Mouse (Mus musculus): ENCODE results near the gene Kidins220. TPM values are rescaled to one million over a fixed set of nuclear protein-coding genes. Genes with fewer than 3 reads are reported as not detected.

The Kidins220 gene
- polyA plus RNA-seq, 1 experiment from 2014 or later = 69.2 TPM

GRCm38 (mm10) chr12:25044579-25044978 is 69.9 kb downstream of the Kidins220 start:
- WGBS = 89% methylated on average over 4 of the region's 4 CpGs
- Histone ChIP-seq H3K4me2 (replicated peaks; ENCODE audit: low read depth, low read length) (no peak overlapping the region), H3K4me1 (replicated peaks; ENCODE audit: control insufficient read depth, insufficient read depth, low read length) (no peaks in the 10 kb centered on the region), H3K9ac (ENCODE audit: low read depth, low read length) (no peak overlapping the region), H3K27ac (ENCODE audit: low read depth, low read length) (no peak overlapping the region), H3K9me3 (ENCODE audit: control insufficient read depth, low read length) (no peaks in the 10 kb centered on the region), H3K27me3 (ENCODE audit: control insufficient read depth, insufficient read depth, low read length) (no peaks in the 10 kb centered on the region), H3K4me3 (ENCODE audit: low read depth, low read length) (no peak overlapping the region), H3K36me3 (ENCODE audit: control insufficient read depth, insufficient read depth, low read length) (no peaks in the 10 kb centered on the region)
- DNase-seq (ENCODE audit: low spot score) (no peak), ATAC-seq (ENCODE audit: low FRiP score) (no peak)

DNA sequence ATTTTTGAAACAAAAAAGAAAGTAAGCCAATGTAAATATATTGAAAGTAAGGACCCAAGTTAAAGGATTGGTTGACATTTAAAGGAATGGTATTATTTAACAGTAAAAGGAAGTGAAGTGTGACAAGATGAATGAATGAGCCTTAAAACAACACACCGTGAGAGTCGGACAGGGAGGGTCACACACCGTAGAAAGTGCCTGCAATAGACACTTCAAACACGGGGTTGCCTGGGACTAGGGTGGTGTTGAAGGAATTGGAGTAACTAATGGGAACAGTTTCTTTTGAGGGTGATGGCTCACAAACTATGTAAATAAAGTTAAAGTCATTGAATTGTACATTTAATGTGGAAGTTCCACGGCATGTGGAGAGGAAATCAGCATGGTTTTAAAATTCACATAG is 74.5 kb downstream of the Kidins220 start:
- DNase-seq (ENCODE audit: low spot score) = no peak
- no peak overlapping the region for H3K4me2 ChIP-seq (replicated peaks; ENCODE audit: low read depth, low read length)
- no peak overlapping the region for H3K4me3 ChIP-seq (ENCODE audit: low read depth, low read length)
- no peaks in the 10 kb centered on the region for H3K27me3 ChIP-seq (ENCODE audit: control insufficient read depth, insufficient read depth, low read length)
- H3K36me3 ChIP-seq (ENCODE audit: control insufficient read depth, insufficient read depth, low read length) = no peaks in the 10 kb centered on the region
- ATAC-seq (ENCODE audit: low FRiP score) = no peak
- no peak overlapping the region for H3K9ac ChIP-seq (ENCODE audit: low read depth, low read length)
- no peaks in the 10 kb centered on the region for H3K9me3 ChIP-seq (ENCODE audit: control insufficient read depth, low read length)
- WGBS = 63% methylated on average over 5 of the region's 5 CpGs
- H3K4me1 ChIP-seq (replicated peaks; ENCODE audit: control insufficient read depth, insufficient read depth, low read length) = no peaks in the 10 kb centered on the region
- H3K27ac ChIP-seq (ENCODE audit: low read depth, low read length) = no peak overlapping the region

DNA sequence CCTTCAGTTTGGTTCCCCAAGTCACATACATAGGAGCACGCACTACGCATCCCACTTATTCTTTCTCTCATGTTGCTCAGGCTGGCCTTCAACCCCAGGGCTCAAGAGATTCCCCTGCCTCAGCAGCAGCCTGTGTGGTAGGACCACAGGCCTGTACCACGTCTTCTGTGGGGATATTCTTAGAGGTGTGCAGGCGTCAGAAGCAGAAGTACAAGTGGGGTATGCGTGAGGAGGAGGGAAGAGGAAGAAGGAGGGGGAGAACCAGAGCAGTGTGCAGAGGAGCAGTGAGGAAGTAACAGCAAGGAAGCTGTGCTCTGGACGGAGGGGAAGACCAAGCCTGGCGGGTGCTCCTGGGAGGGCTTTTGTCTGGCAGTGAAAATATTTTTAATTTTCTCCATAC is 79.8 kb downstream of the Kidins220 start:
- Histone ChIP-seq H3K4me2 (replicated peaks; ENCODE audit: low read depth, low read length) (no peak overlapping the region), H3K27ac (ENCODE audit: low read depth, low read length) (no peak overlapping the region), H3K27me3 (ENCODE audit: control insufficient read depth, insufficient read depth, low read length) (no peaks in the 10 kb centered on the region), H3K4me1 (replicated peaks; ENCODE audit: control insufficient read depth, insufficient read depth, low read length) (no peaks in the 10 kb centered on the region), H3K36me3 (ENCODE audit: control insufficient read depth, insufficient read depth, low read length) (0 out of 2 replicates have a peak, but pooled peaks cover 2% of the 10 kb centered on the region), H3K4me3 (ENCODE audit: low read depth, low read length) (no peak overlapping the region), H3K9ac (ENCODE audit: low read depth, low read length) (no peak overlapping the region), H3K9me3 (ENCODE audit: control insufficient read depth, low read length) (no peaks in the 10 kb centered on the region)
- 89% methylated on average over 7 of the region's 7 CpGs for WGBS
- ATAC-seq (ENCODE audit: low FRiP score) (no peak), DNase-seq (ENCODE audit: low spot score) (no peak)

DNA sequence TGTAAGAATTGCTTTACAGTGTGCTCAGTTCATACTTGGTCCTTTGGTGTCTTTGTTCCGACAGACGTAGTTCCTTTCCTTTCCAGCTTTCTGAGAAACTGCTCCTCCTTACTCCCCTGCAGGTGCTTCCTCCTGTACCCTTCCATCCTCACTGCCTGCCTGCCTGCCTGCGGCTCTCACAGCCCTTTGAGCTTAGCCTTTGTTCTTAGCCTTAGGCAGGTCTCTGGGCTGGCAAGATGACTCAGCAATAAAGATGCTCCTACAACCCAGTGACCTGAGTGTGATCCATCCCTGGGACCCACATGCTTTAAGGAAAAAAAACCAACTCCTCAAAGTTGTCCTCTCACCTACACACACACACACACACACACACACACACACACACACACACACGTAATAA is 80.2 kb downstream of the Kidins220 start:
- Histone ChIP-seq H3K27ac (ENCODE audit: low read depth, low read length) (no peak overlapping the region), H3K4me1 (replicated peaks; ENCODE audit: control insufficient read depth, insufficient read depth, low read length) (no peaks in the 10 kb centered on the region), H3K36me3 (ENCODE audit: control insufficient read depth, insufficient read depth, low read length) (0 out of 2 replicates have a peak, but pooled peaks cover 2% of the 10 kb centered on the region), H3K9ac (ENCODE audit: low read depth, low read length) (no peak overlapping the region), H3K4me3 (ENCODE audit: low read depth, low read length) (no peak overlapping the region), H3K4me2 (replicated peaks; ENCODE audit: low read depth, low read length) (no peak overlapping the region), H3K27me3 (ENCODE audit: control insufficient read depth, insufficient read depth, low read length) (no peaks in the 10 kb centered on the region), H3K9me3 (ENCODE audit: control insufficient read depth, low read length) (no peaks in the 10 kb centered on the region)
- ATAC-seq (ENCODE audit: low FRiP score) (no peak), DNase-seq (ENCODE audit: low spot score) (no peak)
- 73% methylated on average over 4 of the region's 4 CpGs for WGBS

GRCm38 (mm10) chr12:25059487-25060200 is 84.9 kb downstream of the Kidins220 start:
- Histone ChIP-seq H3K4me1 (replicated peaks; ENCODE audit: control insufficient read depth, insufficient read depth, low read length) (no peaks in the 10 kb centered on the region), H3K27me3 (ENCODE audit: control insufficient read depth, insufficient read depth, low read length) (no peaks in the 10 kb centered on the region), H3K9me3 (ENCODE audit: control insufficient read depth, low read length) (no peaks in the 10 kb centered on the region), H3K9ac (ENCODE audit: low read depth, low read length) (no peak overlapping the region), H3K36me3 (ENCODE audit: control insufficient read depth, insufficient read depth, low read length) (0 out of 2 replicates have a peak, but pooled peaks cover 2% of the 10 kb centered on the region), H3K27ac (ENCODE audit: low read depth, low read length) (no peak overlapping the region), H3K4me2 (replicated peaks; ENCODE audit: low read depth, low read length) (no peak overlapping the region), H3K4me3 (ENCODE audit: low read depth, low read length) (no peak overlapping the region)
- WGBS = 84% methylated on average over 9 of the region's 9 CpGs
- ATAC-seq (ENCODE audit: low FRiP score) (no peak), DNase-seq (ENCODE audit: low spot score) (no peak)

DNA sequence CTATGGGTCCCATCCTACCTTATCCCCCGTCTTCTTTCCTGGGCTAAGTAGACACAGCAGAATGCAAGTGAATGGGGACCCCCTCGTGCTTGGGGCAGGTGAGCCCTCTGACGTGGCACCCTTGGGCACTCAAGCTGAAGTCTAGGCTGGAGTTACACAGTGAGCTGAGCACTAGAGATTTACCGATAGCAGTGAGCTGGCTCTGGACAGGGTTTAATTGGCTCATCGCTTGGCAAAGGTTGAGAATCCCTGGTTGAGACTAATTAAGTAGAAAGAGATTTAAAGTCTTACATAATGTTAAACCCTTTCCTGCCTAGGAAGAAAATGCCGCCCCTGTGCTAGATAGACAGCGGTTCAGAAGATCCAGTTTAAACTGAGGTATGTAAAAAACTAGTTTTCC is 86.2 kb downstream of the Kidins220 start:
- Histone ChIP-seq H3K27ac (ENCODE audit: low read depth, low read length) (no peak overlapping the region), H3K4me3 (ENCODE audit: low read depth, low read length) (no peak overlapping the region), H3K27me3 (ENCODE audit: control insufficient read depth, insufficient read depth, low read length) (no peaks in the 10 kb centered on the region), H3K4me1 (replicated peaks; ENCODE audit: control insufficient read depth, insufficient read depth, low read length) (no peaks in the 10 kb centered on the region), H3K9me3 (ENCODE audit: control insufficient read depth, low read length) (no peaks in the 10 kb centered on the region), H3K36me3 (ENCODE audit: control insufficient read depth, insufficient read depth, low read length) (0 out of 2 replicates have a peak, but pooled peaks cover 2% of the 10 kb centered on the region), H3K4me2 (replicated peaks; ENCODE audit: low read depth, low read length) (no peak overlapping the region), H3K9ac (ENCODE audit: low read depth, low read length) (no peak overlapping the region)
- WGBS = 90% methylated on average over 7 of the region's 7 CpGs
- DNase-seq (ENCODE audit: low spot score) = no peak
- no peak for ATAC-seq (ENCODE audit: low FRiP score)

DNA sequence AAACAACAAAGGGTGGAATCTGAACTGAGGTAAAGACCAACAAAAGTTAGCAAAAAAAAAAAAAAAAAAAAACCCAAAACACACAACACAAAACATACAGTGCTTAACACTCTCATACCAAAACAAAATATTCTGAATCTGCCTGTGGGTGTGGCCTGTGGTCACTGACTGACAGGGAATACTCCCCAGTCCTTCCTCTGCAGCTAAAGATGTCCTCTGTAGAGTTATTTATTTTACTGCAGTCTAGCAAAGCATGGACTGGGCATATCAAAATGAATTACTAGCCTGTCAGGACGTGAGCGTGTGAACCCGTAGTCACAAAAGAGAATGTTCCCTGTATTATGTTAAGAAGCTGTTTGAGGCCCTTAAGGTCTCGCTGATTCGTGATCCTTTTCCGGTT is 87.5 kb downstream of the Kidins220 start:
- no peak overlapping the region; the same call in 1 of the 2 replicates for H3K27ac ChIP-seq (ENCODE audit: low read depth, low read length)
- no peaks in the 10 kb centered on the region for H3K9me3 ChIP-seq (ENCODE audit: control insufficient read depth, low read length)
- no peaks in the 10 kb centered on the region for H3K4me1 ChIP-seq (replicated peaks; ENCODE audit: control insufficient read depth, insufficient read depth, low read length)
- no peak for ATAC-seq (ENCODE audit: low FRiP score)
- no peak overlapping the region for H3K9ac ChIP-seq (ENCODE audit: low read depth, low read length)
- DNase-seq (ENCODE audit: low spot score) = no peak
- H3K4me3 ChIP-seq (ENCODE audit: low read depth, low read length) = no peak overlapping the region
- 83% methylated on average over 6 of the region's 6 CpGs for WGBS
- no peak overlapping the region for H3K4me2 ChIP-seq (replicated peaks; ENCODE audit: low read depth, low read length)
- 0 out of 2 replicates have a peak, but pooled peaks cover 2% of the 10 kb centered on the region for H3K36me3 ChIP-seq (ENCODE audit: control insufficient read depth, insufficient read depth, low read length)
- no peaks in the 10 kb centered on the region for H3K27me3 ChIP-seq (ENCODE audit: control insufficient read depth, insufficient read depth, low read length)

GRCm38 (mm10) chr12:25073374-25073773 is 98.6 kb downstream of the Kidins220 start:
- no peak for ATAC-seq (ENCODE audit: low FRiP score)
- 88% methylated on average over 4 of the region's 4 CpGs for WGBS
- no peak for DNase-seq (ENCODE audit: low spot score)

GRCm38 (mm10) chr12:25074344-25074743 is 99.6 kb downstream of the Kidins220 start:
- Histone ChIP-seq H3K9me3 (ENCODE audit: control insufficient read depth, low read length) (no peaks in the 10 kb centered on the region), H3K27me3 (ENCODE audit: control insufficient read depth, insufficient read depth, low read length) (no peaks in the 10 kb centered on the region), H3K4me2 (replicated peaks; ENCODE audit: low read depth, low read length) (no peak overlapping the region), H3K9ac (ENCODE audit: low read depth, low read length) (no peak overlapping the region), H3K36me3 (ENCODE audit: control insufficient read depth, insufficient read depth, low read length) (no peaks in the 10 kb centered on the region), H3K27ac (ENCODE audit: low read depth, low read length) (no peak overlapping the region), H3K4me3 (ENCODE audit: low read depth, low read length) (no peak overlapping the region), H3K4me1 (replicated peaks; ENCODE audit: control insufficient read depth, insufficient read depth, low read length) (no peaks in the 10 kb centered on the region)
- no peak for ATAC-seq (ENCODE audit: low FRiP score)
- whole genome bisulfite sequencing = 88% methylated on average over 3 of the region's 3 CpGs
- no peak for DNase-seq (ENCODE audit: low spot score)

More at GRCm38 (mm10) chr12:25073374-25073773, 98.6 kb downstream of the Kidins220 start:
- H3K4me3 ChIP-seq (ENCODE audit: low read depth, low read length) = no peak overlapping the region
- no peak overlapping the region for H3K4me2 ChIP-seq (replicated peaks; ENCODE audit: low read depth, low read length)
- no peak overlapping the region for H3K9ac ChIP-seq (ENCODE audit: low read depth, low read length)
- H3K36me3 ChIP-seq (ENCODE audit: control insufficient read depth, insufficient read depth, low read length) = no peaks in the 10 kb centered on the region
- H3K9me3 ChIP-seq (ENCODE audit: control insufficient read depth, low read length) = no peaks in the 10 kb centered on the region
- no peak overlapping the region for H3K27ac ChIP-seq (ENCODE audit: low read depth, low read length)
- no peaks in the 10 kb centered on the region for H3K27me3 ChIP-seq (ENCODE audit: control insufficient read depth, insufficient read depth, low read length)
- no peaks in the 10 kb centered on the region for H3K4me1 ChIP-seq (replicated peaks; ENCODE audit: control insufficient read depth, insufficient read depth, low read length)
